In the genomic region with DNA sequence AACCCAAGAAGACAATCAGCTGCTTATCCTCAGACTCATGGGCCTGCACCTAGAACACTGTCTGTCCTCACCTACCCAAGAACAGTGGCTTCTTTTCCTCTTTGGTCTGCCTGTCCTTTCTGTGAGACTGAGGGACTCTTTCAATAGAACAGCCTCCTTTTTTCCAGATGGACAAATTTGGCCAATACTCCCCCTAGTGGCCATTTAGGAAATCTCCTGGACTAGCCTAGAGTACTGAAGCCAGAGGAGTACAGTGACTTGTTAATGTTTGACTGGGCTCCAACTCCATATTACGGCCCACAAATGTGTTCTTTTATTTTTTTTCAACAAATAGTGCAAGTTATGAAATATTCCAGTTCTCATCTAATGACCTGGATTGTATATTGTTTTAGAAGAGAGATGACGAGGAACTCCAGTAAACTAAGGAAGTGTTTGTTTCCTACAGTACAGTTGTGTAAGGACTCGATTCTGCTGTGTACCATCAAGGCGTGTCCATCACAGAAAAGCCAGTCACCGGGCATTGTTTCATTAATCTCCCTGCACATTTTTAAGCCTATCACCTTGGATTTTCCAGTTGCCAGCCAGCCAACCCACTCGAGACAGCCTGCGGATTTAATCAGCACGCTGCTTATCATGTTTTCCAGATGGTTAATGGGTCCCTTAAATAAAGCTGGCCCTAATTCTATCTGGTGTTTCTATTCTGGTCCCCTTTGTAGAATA, we compare ENCODE assay signal across 8 mouse cellular contexts.
DNase-seq lines count a peak whose midpoint lies in the region; ATAC-seq lines count a peak whose summit lies in the region.

No protein-coding gene starts in this region.

- DNase-seq in ES-CJ7 (ENCODE audit: low read depth, low spot score), result peak; percentile 57
- peak; percentile 82 for DNase-seq in embryo, embryonic 10.5 days (ENCODE audit: low spot score)
- DNase-seq in large intestine, adult 2 months (ENCODE audit: low read depth, low spot score), result peak; percentile 31
- no peak for DNase-seq in urinary bladder, postnatal 14 days (ENCODE audit: low spot score)
- no peak for DNase-seq in urinary bladder, adult 2 months (ENCODE audit: low spot score)

- H3K27me3 ChIP-seq in intestine, embryonic 15.5 days (replicated peaks), result no peaks in the 10 kb centered on the region
- no peaks in the 10 kb centered on the region for H3K27me3 ChIP-seq in intestine, embryonic 16.5 days (replicated peaks; ENCODE audit: control insufficient read depth, insufficient read depth, low read length)
- H3K27me3 ChIP-seq in neural tube, embryonic 14.5 days (ENCODE audit: control insufficient read depth, insufficient read depth, low read length), result no peaks in the 10 kb centered on the region

- peak; percentile 59; the same call in 1 of the 2 replicates for ATAC-seq in intestine, embryonic 15.5 days
- no peak for ATAC-seq in intestine, embryonic 16.5 days
- peak; percentile 44; the same call in 1 of the 2 replicates for ATAC-seq in neural tube, embryonic 14.5 days (ENCODE audit: low read depth)

- H3K9ac ChIP-seq in intestine, embryonic 15.5 days, result no peak overlapping the region
- H3K9ac ChIP-seq in intestine, embryonic 16.5 days (ENCODE audit: low read depth, low read length), result no peak overlapping the region
- H3K9ac ChIP-seq in neural tube, embryonic 14.5 days (replicated peaks; ENCODE audit: low read depth, low read length), result no peak overlapping the region

- H3K4me2 ChIP-seq in intestine, embryonic 15.5 days (replicated peaks), result no peak overlapping the region
- no peak overlapping the region for H3K4me2 ChIP-seq in intestine, embryonic 16.5 days (ENCODE audit: low read depth, low read length)
- no peak overlapping the region for H3K4me2 ChIP-seq in neural tube, embryonic 14.5 days (ENCODE audit: low read depth, low read length)

- 71% methylated on average over 8 of the region's 8 CpGs for WGBS in intestine, embryonic 15.5 days
- 63% methylated on average over 8 of the region's 8 CpGs for WGBS in intestine, embryonic 16.5 days
- 60% methylated on average over 8 of the region's 8 CpGs for WGBS in large intestine, adult 2 months
- WGBS in neural tube, embryonic 14.5 days, result 63% methylated on average over 8 of the region's 8 CpGs

- H3K9me3 ChIP-seq in intestine, embryonic 15.5 days, result no peaks in the 10 kb centered on the region
- H3K9me3 ChIP-seq in intestine, embryonic 16.5 days (ENCODE audit: control insufficient read depth, low read length), result no peaks in the 10 kb centered on the region
- no peaks in the 10 kb centered on the region for H3K9me3 ChIP-seq in neural tube, embryonic 14.5 days (ENCODE audit: control insufficient read depth, low read length)

- no peaks in the 10 kb centered on the region for H3K4me1 ChIP-seq in intestine, embryonic 15.5 days (replicated peaks)
- H3K4me1 ChIP-seq in intestine, embryonic 16.5 days (ENCODE audit: control insufficient read depth, insufficient read depth, low read length), result no peaks in the 10 kb centered on the region
- peaks cover 3% of the 10 kb centered on the region; the same call in 1 of the 2 replicates for H3K4me1 ChIP-seq in neural tube, embryonic 14.5 days (ENCODE audit: control insufficient read depth, insufficient read depth, low read length)

- no peak overlapping the region for H3K4me3 ChIP-seq in intestine, embryonic 15.5 days (replicated peaks)
- H3K4me3 ChIP-seq in intestine, embryonic 16.5 days (ENCODE audit: low read length), result no peak overlapping the region
- H3K4me3 ChIP-seq in neural tube, embryonic 14.5 days (ENCODE audit: low read depth, low read length), result no peak overlapping the region

- H3K36me3 ChIP-seq in intestine, embryonic 15.5 days, result no peaks in the 10 kb centered on the region
- H3K36me3 ChIP-seq in intestine, embryonic 16.5 days (ENCODE audit: control insufficient read depth, insufficient read depth, low read length), result no peaks in the 10 kb centered on the region
- no peaks in the 10 kb centered on the region for H3K36me3 ChIP-seq in neural tube, embryonic 14.5 days (ENCODE audit: control insufficient read depth, insufficient read depth, low read length)

- no peak overlapping the region for H3K27ac ChIP-seq in intestine, embryonic 15.5 days
- no peak overlapping the region for H3K27ac ChIP-seq in intestine, embryonic 16.5 days (ENCODE audit: low read length)
- H3K27ac ChIP-seq in neural tube, embryonic 14.5 days (ENCODE audit: low read depth, low read length), result no peak overlapping the region

Comparison
In these comparisons a context has a peak if more than half of its experiments do, and no peak if none do; other contexts are left out.
1. DNase-seq: peak in ES-CJ7 (single experiment), embryo, embryonic 10.5 days (single experiment) and large intestine, adult 2 months (single experiment); none in urinary bladder, postnatal 14 days (single experiment) and urinary bladder, adult 2 months (single experiment).